Mouse (Mus musculus): ENCODE data around the gene Atg14.

GRCm38 (mm10) chr14:47555225-47555624 is 15.2 kb downstream of the Atg14 start:
- TF ChIP-seq EP300 (IDR thresholded peaks at IDR 0.05; ENCODE audit: low read depth): no peak
- no peak for TF ChIP-seq CTCF (IDR thresholded peaks at IDR 0.05; ENCODE audit: low read depth)
